Mouse (Mus musculus): ENCODE measurements around the gene Astn1. TPM values are rescaled to one million over a fixed set of nuclear protein-coding genes. Genes with fewer than 3 reads are reported as not detected.

The Astn1 gene
- total RNA-seq, 2 experiments from 2014 or later: 8.5 to 10.7 TPM

- DNase-seq (ENCODE audit: low spot score in 2 of 2): no peak
Observed at GRCm38 (mm10) chr1:158606324-158606723, 244.3 kb downstream of the Astn1 start.

GRCm38 (mm10) chr1:158607201-158607600 lies 245.1 kb downstream of the Astn1 start:
- no peak for DNase-seq (ENCODE audit: low spot score in 2 of 2)

- no peak for DNase-seq (ENCODE audit: low spot score in 2 of 2)
Observed at GRCm38 (mm10) chr1:158615202-158615601, 253.1 kb downstream of the Astn1 start.

GRCm38 (mm10) chr1:158617943-158618342 lies 255.9 kb downstream of the Astn1 start:
- DNase-seq (ENCODE audit: low spot score in 2 of 2): no peak

GRCm38 (mm10) chr1:158632935-158633334 lies 270.9 kb downstream of the Astn1 start:
- DNase-seq (ENCODE audit: low spot score in 2 of 2): no peak

GRCm38 (mm10) chr1:158633441-158633840 lies 271.4 kb downstream of the Astn1 start:
- no peak for DNase-seq (ENCODE audit: low spot score in 2 of 2)

- no peak for DNase-seq (ENCODE audit: low spot score in 2 of 2)
Observed at GRCm38 (mm10) chr1:158641306-158641705, 279.2 kb downstream of the Astn1 start.

- no peak for DNase-seq (ENCODE audit: low spot score in 2 of 2)
Observed at GRCm38 (mm10) chr1:158642247-158642646, 280.2 kb downstream of the Astn1 start.

- DNase-seq (ENCODE audit: low spot score in 2 of 2): no peak
Observed at GRCm38 (mm10) chr1:158652799-158653198, 290.7 kb downstream of the Astn1 start.

- DNase-seq (ENCODE audit: low spot score in 2 of 2): no peak
Observed at GRCm38 (mm10) chr1:158653808-158654520, 291.9 kb downstream of the Astn1 start.

- DNase-seq (ENCODE audit: low spot score in 2 of 2): no peak
Observed at GRCm38 (mm10) chr1:158654571-158655205, 292.6 kb downstream of the Astn1 start.

- no peak for DNase-seq (ENCODE audit: low spot score in 2 of 2)
Observed at GRCm38 (mm10) chr1:158656986-158657385, 294.9 kb downstream of the Astn1 start.

GRCm38 (mm10) chr1:158666001-158666400 lies 303.9 kb downstream of the Astn1 start:
- DNase-seq (ENCODE audit: low spot score in 2 of 2): no peak

- DNase-seq (ENCODE audit: low spot score in 2 of 2): peak in 1 of 2 experiments; percentile 32
Observed at GRCm38 (mm10) chr1:158669971-158670592, 308.0 kb downstream of the Astn1 start.

GRCm38 (mm10) chr1:158687726-158688125 lies 325.7 kb downstream of the Astn1 start:
- DNase-seq (ENCODE audit: low spot score in 2 of 2): no peak

- no peak for DNase-seq (ENCODE audit: low spot score in 2 of 2)
Observed at GRCm38 (mm10) chr1:158697423-158697822, 335.4 kb downstream of the Astn1 start.

GRCm38 (mm10) chr1:158697859-158698569 lies 335.9 kb downstream of the Astn1 start:
- no peak for DNase-seq (ENCODE audit: low spot score in 2 of 2)

- DNase-seq (ENCODE audit: low spot score in 2 of 2): no peak
Observed at GRCm38 (mm10) chr1:158699276-158699675, 337.2 kb downstream of the Astn1 start.

- no peak for DNase-seq (ENCODE audit: low spot score in 2 of 2)
Observed at GRCm38 (mm10) chr1:158700147-158700546, 338.1 kb downstream of the Astn1 start.

- no peak for DNase-seq (ENCODE audit: low spot score in 2 of 2)
Observed at GRCm38 (mm10) chr1:158701336-158701735, 339.3 kb downstream of the Astn1 start.

GRCm38 (mm10) chr1:158713301-158714095 lies 351.4 kb downstream of the Astn1 start:
- DNase-seq (ENCODE audit: low spot score in 2 of 2): no peak

Data from adrenal gland, postnatal 4 days (tissue).